Mouse (Mus musculus) kidney, adult 11 months (tissue): ENCODE results near the gene Sphk2.

ENCODE experiments used
- DNase-seq: peaks from one replicate; pipeline ENCODE4 v3.0.0; 2022

Gene Sphk2

GRCm38 (mm10) chr7:45723301-45723700 is 5.5 kb upstream of the Sphk2 start:
- no peak for DNase-seq

- no peak for DNase-seq
Measured at GRCm38 (mm10) chr7:45722348-45722713, 4.5 kb upstream of the Sphk2 start.

- DNase-seq, result no peak
Measured at GRCm38 (mm10) chr7:45721642-45722347, 4.0 kb upstream of the Sphk2 start.

- no peak for DNase-seq
Measured at GRCm38 (mm10) chr7:45721234-45721571, 3.4 kb upstream of the Sphk2 start.

- no peak for DNase-seq
Measured at GRCm38 (mm10) chr7:45720413-45721233, 2.8 kb upstream of the Sphk2 start, which contains the start of gene Fam83e. Gene Fam83e, plus strand, starts transcription at chr7:45721212.

GRCm38 (mm10) chr7:45719738-45720412 is 2.1 kb upstream of the Sphk2 start:
- no peak for DNase-seq

GRCm38 (mm10) chr7:45719180-45719579 is 1.4 kb upstream of the Sphk2 start:
- DNase-seq, result no peak

- DNase-seq, result no peak
Measured at GRCm38 (mm10) chr7:45718331-45718730, 529 bp upstream of the Sphk2 start.

- no peak for DNase-seq
Measured at GRCm38 (mm10) chr7:45716952-45717917, 567 bp downstream of the Sphk2 start.

- DNase-seq, result no peak
Measured at GRCm38 (mm10) chr7:45716460-45716857, 1.3 kb downstream of the Sphk2 start.

GRCm38 (mm10) chr7:45715741-45716459 is 1.9 kb downstream of the Sphk2 start:
- DNase-seq, result peak; percentile 50

GRCm38 (mm10) chr7:45715090-45715708 is 2.6 kb downstream of the Sphk2 start, which contains the start of gene Rpl18:
Gene Rpl18, plus strand, starts transcription at chr7:45715457.
- peak; percentile 99 for DNase-seq

GRCm38 (mm10) chr7:45714630-45715089 is 3.1 kb downstream of the Sphk2 start:
- peak; percentile 85 for DNase-seq

- DNase-seq, result peak; percentile 50
Measured at GRCm38 (mm10) chr7:45713881-45714520, 3.8 kb downstream of the Sphk2 start.

- peak; percentile 67 for DNase-seq
Measured at GRCm38 (mm10) chr7:45713396-45713795, 4.4 kb downstream of the Sphk2 start.

GRCm38 (mm10) chr7:45712022-45712757 is 5.6 kb downstream of the Sphk2 start:
- DNase-seq, result peak; percentile 96

GRCm38 (mm10) chr7:45711316-45712021 is 6.3 kb downstream of the Sphk2 start:
- peak; percentile 66 for DNase-seq

GRCm38 (mm10) chr7:45710477-45711191 is 7.2 kb downstream of the Sphk2 start:
- DNase-seq, result peak; percentile 69
